Mouse (Mus musculus) cerebellum, adult 2 months (tissue): Measurements from ENCODE around the gene Osbpl10.

ENCODE experiments used
- CTCF ChIP-seq: fragments of 200-500 bp; IDR thresholded peaks from 2 replicates; pipeline ENCODE4 v1.5.1; 2011; ENCODE audit warnings: low read depth, mild to moderate bottlenecking, control low read depth, low read length, moderate library complexity, borderline replicate concordance; ENCODE audit not compliant: insufficient read depth
- POLR2A ChIP-seq: fragments of 200-500 bp; IDR thresholded peaks from 2 replicates; pipeline ENCODE4 v1.6.1; 2011; ENCODE audit warnings: low read length, control low read depth, borderline replicate concordance; ENCODE audit not compliant: insufficient read depth

DNA sequence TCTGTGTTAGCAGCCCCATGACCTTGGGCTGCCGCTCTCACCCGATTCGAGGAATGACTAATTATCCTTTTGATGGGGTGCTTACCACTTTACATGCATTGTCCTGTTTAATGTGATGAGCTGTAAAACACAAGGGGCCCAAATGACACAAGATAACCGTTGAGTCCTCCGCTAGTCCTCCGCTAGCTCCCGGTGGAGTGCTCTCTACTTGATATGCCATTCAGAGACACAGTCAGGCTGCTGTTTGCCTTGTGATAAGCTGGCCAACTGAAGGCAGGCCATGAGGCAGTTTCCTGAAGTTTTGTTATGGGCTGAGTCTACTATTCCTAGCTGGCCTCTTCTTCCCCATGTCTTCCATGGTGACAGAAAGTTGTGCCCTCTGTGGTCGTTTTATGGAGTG, 187.6 kb downstream of the Osbpl10 start:
- TF ChIP-seq POLR2A (no peak), CTCF (no peak)
